Mouse (Mus musculus) spleen, adult 2 months (tissue): ENCODE measurements around the gene Slc25a33. TPM values are rescaled to one million over a fixed set of nuclear protein-coding genes. Genes with fewer than 3 reads are reported as not detected.

Experiments used
- DNase-seq, 2 experiments: peaks; one replicate each; pipeline versions ENCODE4 v3.0.0 to v3.0.0-alpha.2; 2012 to 2021; ENCODE audit warnings: low spot score in 2 of 2, low read depth in 1 of 2
- H3K27ac ChIP-seq: fragments of 200-500 bp; 2 replicates; pipeline ENCODE4 v1.5.1; 2012; ENCODE audit warnings: low read length, inconsistent platforms; ENCODE audit not compliant: insufficient read depth
- H3K27me3 ChIP-seq: fragments of 200-500 bp; 2 replicates; pipeline ENCODE4 v1.6.1; 2012; ENCODE audit warnings: mild to moderate bottlenecking, moderate library complexity, low read length, inconsistent platforms; ENCODE audit not compliant: control insufficient read depth, insufficient read depth
- H3K36me3 ChIP-seq: fragments of 200-500 bp; 2 replicates; pipeline ENCODE4 v1.6.1; 2012; ENCODE audit warnings: mild to moderate bottlenecking, low read length, inconsistent platforms; ENCODE audit not compliant: control insufficient read depth, insufficient read depth
- H3K4me1 ChIP-seq: fragments of 200-500 bp; 2 replicates; pipeline ENCODE4 v1.6.1; 2011; ENCODE audit warnings: inconsistent platforms; ENCODE audit not compliant: control insufficient read depth, insufficient read depth, insufficient read length
- H3K4me3 ChIP-seq: fragments of 200-500 bp; 2 replicates; pipeline ENCODE4 v1.5.1; 2011; ENCODE audit warnings: mild to moderate bottlenecking, inconsistent platforms; ENCODE audit not compliant: insufficient read depth, insufficient read length; ENCODE audit errors: extremely low read depth
- CTCF ChIP-seq: fragments of 200-500 bp; IDR thresholded peaks from 2 replicates; pipeline ENCODE4 v1.5.1; 2011; ENCODE audit warnings: mild to moderate bottlenecking, inconsistent platforms; ENCODE audit not compliant: insufficient read depth, insufficient read length, insufficient replicate concordance; ENCODE audit errors: extremely low read depth
- POLR2A ChIP-seq: fragments of 200-500 bp; IDR thresholded peaks from 2 replicates; pipeline ENCODE4 v1.6.1; 2011; ENCODE audit warnings: low read depth, low read length, inconsistent platforms
- WGBS: fragments of 180-500 bp; shearing (Covaris S2); methylation state at CpG from one replicate; pipeline ENCODE4 v1.1.7; 2018; 5-methylcytosine and 5-hydroxymethylcytosine counted together
- polyA plus RNA-seq: library from polyadenylated mRNA; depleted of rRNA; stranded (reverse); fragments of >200 nt; gene quantifications from 2 replicates; pipeline ENCODE4 v1.2.3, GENCODE M21; 2012

The Slc25a33 gene
- polyA plus RNA-seq, 1 experiment = 5.4 TPM

- TF ChIP-seq POLR2A = no peak
- no peak for TF ChIP-seq CTCF
- H3K4me3 ChIP-seq = 0 out of 2 replicates have a peak overlapping the region, but pooled peaks have one; percentile 8
- H3K27me3 ChIP-seq = no peaks in the 10 kb centered on the region
- DNase-seq = no peak
- no peak overlapping the region for H3K27ac ChIP-seq
- H3K36me3 ChIP-seq = no peaks in the 10 kb centered on the region
- H3K4me1 ChIP-seq = peaks cover 7% of the 10 kb centered on the region; the same call in 1 of the 2 replicates
- 25% methylated on average over 4 of the region's 4 CpGs for WGBS
These were observed 37.5 kb downstream of the Slc25a33 start for GRCm38 (mm10) chr4:149736581-149736980.

DNA sequence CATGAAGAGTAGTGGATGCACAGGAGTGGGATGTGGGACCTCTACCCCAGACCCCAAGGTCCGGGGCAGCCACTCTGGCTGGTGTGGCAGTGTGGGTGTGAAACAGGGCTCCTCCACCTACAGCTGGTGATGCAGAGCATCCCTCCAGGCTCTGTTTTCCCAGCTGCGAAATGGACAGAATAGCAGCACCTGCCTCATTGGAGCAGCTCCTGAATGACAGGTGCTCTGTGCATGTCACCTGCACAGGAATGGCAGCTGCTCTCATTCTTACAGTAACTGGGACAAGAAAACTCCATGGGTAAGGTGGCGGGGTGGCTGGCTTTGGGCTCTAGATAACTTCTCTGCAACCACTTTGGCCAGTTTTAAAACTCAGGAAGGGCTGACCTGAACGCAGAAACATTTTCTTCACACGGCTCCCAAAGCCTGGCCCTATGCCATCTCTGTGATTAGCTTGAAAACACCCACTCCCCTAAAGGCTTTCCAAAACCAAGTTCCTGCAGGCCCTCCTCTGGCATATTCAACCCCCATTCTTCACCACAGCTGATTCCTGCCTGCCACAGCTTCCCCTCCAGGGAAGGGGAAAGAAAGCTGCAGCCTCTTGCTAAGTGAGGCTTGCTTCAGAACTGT lies 38.3 kb downstream of the Slc25a33 start:
- no peak for DNase-seq
- H3K27ac ChIP-seq = no peak overlapping the region
- 73% methylated on average over 5 of the region's 5 CpGs for WGBS
- no peaks in the 10 kb centered on the region for H3K27me3 ChIP-seq
- no peak overlapping the region for H3K4me3 ChIP-seq
- TF ChIP-seq CTCF (no peak), POLR2A (no peak)
- peaks cover 2% of the 10 kb centered on the region for H3K36me3 ChIP-seq
- H3K4me1 ChIP-seq = peaks cover 7% of the 10 kb centered on the region; the same call in 1 of the 2 replicates

GRCm38 (mm10) chr4:149734730-149735475 lies 39.2 kb downstream of the Slc25a33 start:
- WGBS = 91% methylated on average over 10 of the region's 10 CpGs
- Histone ChIP-seq H3K27ac (no peak overlapping the region), H3K4me1 (peaks cover 7% of the 10 kb centered on the region; the same call in 1 of the 2 replicates), H3K4me3 (no peak overlapping the region), H3K27me3 (no peaks in the 10 kb centered on the region), H3K36me3 (peaks cover 2% of the 10 kb centered on the region)
- TF ChIP-seq POLR2A (no peak), CTCF (no peak)
- no peak for DNase-seq

- H3K27ac ChIP-seq = no peak overlapping the region
- no peaks in the 10 kb centered on the region for H3K27me3 ChIP-seq
- 91% methylated on average over 6 of the region's 6 CpGs for WGBS
- TF ChIP-seq POLR2A = no peak
- no peak for TF ChIP-seq CTCF
- no peak for DNase-seq
- H3K4me3 ChIP-seq = no peak overlapping the region
- H3K4me1 ChIP-seq = peaks cover 7% of the 10 kb centered on the region; the same call in 1 of the 2 replicates
- peaks cover 2% of the 10 kb centered on the region for H3K36me3 ChIP-seq
These were observed 39.8 kb downstream of the Slc25a33 start for GRCm38 (mm10) chr4:149734246-149734645.

DNA sequence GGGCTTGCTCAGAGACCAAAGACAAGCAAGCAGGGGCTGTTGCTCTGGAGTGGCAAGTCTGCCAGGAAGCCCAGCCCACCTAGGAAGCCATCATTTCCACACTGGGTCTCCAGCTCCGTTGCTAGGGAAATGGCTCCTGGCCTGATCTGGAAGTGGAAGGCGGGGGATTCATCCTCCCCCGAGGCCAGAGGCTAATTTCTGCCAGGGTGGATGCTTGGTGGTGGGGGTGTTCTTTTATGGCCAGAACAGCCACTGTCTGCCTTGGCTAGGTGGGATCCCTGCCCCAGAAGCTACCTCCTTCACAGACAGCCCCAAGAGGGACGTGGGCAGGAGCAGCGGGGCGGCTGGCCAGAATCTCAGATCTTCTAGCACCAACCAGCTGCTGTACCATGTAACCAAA lies 40.3 kb downstream of the Slc25a33 start:
- no peak for DNase-seq

GRCm38 (mm10) chr4:149732800-149733199 lies 41.3 kb downstream of the Slc25a33 start:
- Histone ChIP-seq H3K27ac (no peak overlapping the region), H3K4me3 (no peak overlapping the region), H3K27me3 (no peaks in the 10 kb centered on the region), H3K4me1 (peaks cover 7% of the 10 kb centered on the region; the same call in 1 of the 2 replicates), H3K36me3 (peaks cover 4% of the 10 kb centered on the region)
- no peak for DNase-seq
- TF ChIP-seq CTCF = no peak
- TF ChIP-seq POLR2A = no peak
- 57% methylated on average over 10 of the region's 10 CpGs for WGBS

More for the DNA sequence above, 40.3 kb downstream of the Slc25a33 start:
- Histone ChIP-seq H3K27me3 (no peaks in the 10 kb centered on the region), H3K4me3 (no peak overlapping the region), H3K4me1 (peaks cover 7% of the 10 kb centered on the region; the same call in 1 of the 2 replicates), H3K36me3 (peaks cover 2% of the 10 kb centered on the region), H3K27ac (no peak overlapping the region)
- TF ChIP-seq POLR2A (no peak), CTCF (no peak)
- WGBS = 74% methylated on average over 6 of the region's 6 CpGs
